Mouse (Mus musculus): Measurements from ENCODE around the gene Sh3pxd2b.

Sh3pxd2b gene

GRCm38 (mm10) chr11:32340476-32341473 is 6.8 kb upstream of the Sh3pxd2b start:
- peak; percentile 77 for DNase-seq (ENCODE audit: low read depth, low spot score)

DNA sequence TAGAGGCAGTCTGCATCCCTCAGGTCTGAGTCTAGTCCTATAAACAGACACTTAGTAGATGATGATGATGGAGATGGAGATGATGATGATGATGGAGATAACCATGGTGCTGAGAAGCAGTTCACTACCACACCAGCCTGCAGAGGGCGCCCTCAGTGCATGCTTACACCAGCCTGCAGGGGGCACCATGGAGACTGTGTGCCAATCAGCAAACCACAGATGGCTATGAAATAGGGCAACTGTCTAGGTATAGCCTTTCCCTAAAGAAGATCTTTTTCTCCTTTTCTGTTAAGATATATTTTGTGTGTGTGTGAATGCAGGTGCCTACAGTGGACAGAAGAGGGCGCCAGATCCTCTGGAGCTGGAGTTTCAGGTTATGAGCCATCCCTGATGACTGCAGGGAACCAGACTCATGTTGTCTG is 4.8 kb upstream of the Sh3pxd2b start:
- DNase-seq (ENCODE audit: low read depth, low spot score) = peak; percentile 63

DNA sequence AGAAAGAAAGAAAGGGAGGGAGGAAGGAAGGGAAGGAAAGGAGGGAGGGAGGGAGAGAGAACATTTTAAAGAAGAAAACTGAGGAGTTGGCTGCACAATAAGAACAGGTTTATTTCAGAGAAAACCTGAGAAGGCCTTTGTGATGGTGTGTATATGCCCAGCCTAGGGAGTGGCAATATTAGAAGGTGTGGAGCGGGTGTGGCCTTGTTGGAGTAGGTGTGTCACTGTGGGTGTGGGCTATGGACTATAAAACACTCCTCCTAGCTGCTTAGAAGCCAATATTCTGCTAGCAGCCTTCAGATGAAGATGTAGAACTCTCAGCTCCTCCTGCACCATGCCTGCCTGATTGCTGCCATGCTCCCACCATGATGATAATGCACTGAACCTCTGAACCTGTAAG is 4.3 kb upstream of the Sh3pxd2b start:
- DNase-seq (ENCODE audit: low read depth, low spot score) = no peak

GRCm38 (mm10) chr11:32345504-32346297 is 1.9 kb upstream of the Sh3pxd2b start:
- DNase-seq (ENCODE audit: low read depth, low spot score) = no peak

DNA sequence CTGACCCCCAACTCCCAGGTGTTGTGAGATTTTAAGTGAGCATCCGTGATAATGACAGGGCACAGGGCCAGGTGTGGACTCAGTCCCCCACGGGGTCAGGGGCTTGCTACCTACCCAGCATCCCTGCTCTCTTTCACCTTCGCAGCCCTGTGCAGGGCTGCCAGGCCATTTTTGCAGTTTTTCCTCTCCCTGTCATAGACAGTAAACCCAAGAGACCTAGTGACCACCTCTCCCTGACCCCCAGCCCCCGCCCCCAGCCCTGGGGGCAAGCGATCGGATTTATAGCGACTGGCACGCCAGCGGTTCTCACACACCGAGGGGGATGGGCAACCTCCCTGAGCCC is 385 bp upstream of the Sh3pxd2b start:
- DNase-seq (ENCODE audit: low read depth, low spot score) = no peak

DNA sequence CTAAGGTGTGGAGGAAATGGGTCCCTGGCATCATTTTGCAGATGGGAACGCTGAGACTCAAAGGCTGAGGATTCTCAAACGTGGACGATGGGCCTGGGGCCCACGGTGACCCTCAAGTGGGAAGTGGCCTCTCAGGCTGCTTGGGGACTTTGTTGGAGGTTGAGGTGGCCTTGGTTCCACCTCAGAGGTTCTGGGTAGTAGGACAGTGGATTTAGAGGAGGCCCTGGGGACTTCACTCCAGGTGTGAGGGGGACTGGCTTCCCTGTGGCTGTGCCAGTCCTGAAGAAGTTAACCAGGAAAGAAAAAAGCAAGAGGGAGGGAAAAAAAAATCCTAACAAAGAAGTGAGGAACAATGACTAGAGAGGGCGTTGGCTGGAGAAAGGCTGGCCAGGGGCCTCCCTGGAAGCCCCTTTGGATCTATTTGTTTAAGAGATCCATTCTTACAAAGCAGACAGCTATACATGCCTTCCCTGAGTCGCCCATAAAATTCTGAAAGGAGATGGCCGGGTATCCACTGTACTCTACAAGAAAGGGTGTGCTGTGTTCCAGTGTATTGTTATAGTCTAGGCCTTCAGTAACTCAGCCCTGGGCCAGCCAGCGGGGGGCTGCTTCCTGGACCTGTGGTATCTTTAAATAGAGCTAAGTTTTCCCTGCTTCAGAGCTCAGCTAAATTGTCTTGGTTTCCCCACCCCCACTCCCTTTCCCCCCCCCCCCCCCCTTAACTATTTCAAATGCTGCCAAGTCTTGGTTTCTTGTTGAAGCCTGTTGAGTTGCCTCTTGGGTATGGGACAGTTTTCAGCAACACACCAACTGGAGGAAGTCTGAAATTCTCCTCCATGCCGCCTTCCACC is 1.0 kb downstream of the Sh3pxd2b start:
- no peak for DNase-seq (ENCODE audit: low read depth, low spot score)

DNA sequence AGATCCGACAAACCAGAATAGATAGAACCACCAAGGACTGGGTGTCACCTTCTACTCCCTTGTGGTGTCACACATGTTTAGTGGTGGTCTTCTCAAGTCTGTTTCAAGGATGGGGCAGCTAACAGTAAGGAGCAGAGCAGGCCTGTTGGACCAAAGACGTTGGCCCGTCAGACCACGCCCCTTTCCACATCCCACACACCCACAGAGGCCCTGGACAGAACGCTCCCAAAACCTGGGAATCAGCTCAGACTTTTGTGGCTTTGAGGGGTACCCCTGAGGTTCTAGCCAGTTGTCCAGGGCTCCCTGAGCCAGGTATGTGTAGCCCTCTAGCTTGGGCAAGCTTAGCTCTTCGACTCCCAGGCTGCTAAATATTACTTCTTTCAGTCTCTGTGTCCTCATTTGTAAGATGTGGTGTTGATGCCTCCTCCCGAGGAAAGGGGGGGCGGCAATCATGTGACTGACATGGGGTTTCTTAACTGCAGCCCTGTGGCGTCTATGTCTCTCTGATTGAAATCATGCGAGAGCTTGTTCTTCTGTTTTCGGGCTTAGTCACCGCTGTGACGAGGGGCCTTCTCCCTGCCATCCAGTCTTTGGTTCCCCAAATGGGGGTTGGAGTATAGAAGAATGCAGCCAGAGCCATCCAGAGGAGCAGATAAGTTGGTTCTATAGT is 1.8 kb downstream of the Sh3pxd2b start:
- DNase-seq (ENCODE audit: low read depth, low spot score) = no peak

GRCm38 (mm10) chr11:32352946-32353345 is 5.3 kb downstream of the Sh3pxd2b start:
- DNase-seq (ENCODE audit: low read depth, low spot score) = no peak

- no peak for DNase-seq (ENCODE audit: low read depth, low spot score)
Observed at GRCm38 (mm10) chr11:32355377-32355776, 7.8 kb downstream of the Sh3pxd2b start.

GRCm38 (mm10) chr11:32357686-32358085 is 10.1 kb downstream of the Sh3pxd2b start:
- DNase-seq (ENCODE audit: low read depth, low spot score) = no peak

DNA sequence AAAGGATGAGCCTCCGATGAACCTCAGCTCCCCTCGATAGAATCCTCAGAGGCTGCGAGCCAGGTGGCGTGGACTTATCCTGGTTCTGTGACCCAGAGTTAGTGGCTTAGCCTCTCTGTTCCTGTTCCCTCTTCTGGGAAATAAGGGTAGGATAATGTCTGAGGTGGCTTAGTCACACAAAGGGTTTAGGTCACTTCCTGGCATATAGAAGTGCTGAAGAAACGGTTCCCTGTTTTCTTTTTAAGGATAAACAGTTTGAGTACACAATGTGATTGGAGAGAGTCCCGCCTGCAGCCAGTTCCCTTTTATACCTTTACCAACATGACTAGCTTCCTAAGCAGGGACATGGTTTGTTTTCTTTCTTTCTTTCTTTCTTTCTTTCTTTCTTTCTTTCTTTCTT is 10.8 kb downstream of the Sh3pxd2b start:
- no peak for DNase-seq (ENCODE audit: low read depth, low spot score)

- DNase-seq (ENCODE audit: low read depth, low spot score) = no peak
Observed at GRCm38 (mm10) chr11:32359566-32359965, 11.9 kb downstream of the Sh3pxd2b start.

DNA sequence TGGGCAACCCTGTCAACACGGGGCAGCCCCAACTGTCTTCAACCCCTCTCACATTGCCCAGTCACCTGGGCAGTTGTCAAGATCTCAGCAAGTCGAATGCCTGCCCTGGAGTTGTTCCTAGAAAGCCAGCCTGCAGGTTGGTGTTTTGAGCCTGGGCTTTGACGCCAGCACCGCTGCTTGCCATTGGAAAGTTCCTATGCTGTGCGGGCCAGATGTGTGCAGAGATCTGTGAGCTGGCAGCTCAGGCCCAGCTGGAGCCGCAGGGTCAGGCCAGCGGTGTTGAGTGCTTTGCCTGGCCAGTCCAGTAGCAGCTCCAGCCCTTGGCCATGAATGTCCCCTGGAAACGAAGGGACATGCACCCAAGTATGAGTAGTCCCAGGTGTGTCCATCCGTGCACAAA is 14.2 kb downstream of the Sh3pxd2b start:
- no peak for DNase-seq (ENCODE audit: low read depth, low spot score)

DNA sequence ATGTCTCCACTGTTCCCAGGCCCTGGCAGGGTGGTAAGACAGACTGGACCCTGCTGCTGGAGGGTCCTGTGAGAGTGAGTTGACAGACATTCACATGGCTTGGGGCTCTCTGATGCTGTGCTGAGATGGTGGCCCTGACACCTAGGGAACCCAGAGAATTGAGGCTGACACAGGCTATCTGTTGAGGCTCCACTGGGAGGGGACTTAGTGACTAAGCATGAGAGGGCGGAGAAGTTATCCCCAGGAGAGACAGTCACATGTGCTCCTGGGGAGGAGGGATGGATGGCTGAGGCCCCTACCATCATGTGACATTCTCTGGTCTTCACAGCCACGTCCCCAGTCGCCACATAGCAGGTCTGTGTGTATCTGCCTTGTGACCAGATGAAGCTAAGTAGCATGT is 15.6 kb downstream of the Sh3pxd2b start:
- no peak for DNase-seq (ENCODE audit: low read depth, low spot score)

GRCm38 (mm10) chr11:32363610-32364220 is 16.1 kb downstream of the Sh3pxd2b start:
- no peak for DNase-seq (ENCODE audit: low read depth, low spot score)

- DNase-seq (ENCODE audit: low read depth, low spot score) = no peak
Observed at GRCm38 (mm10) chr11:32364375-32364774, 16.8 kb downstream of the Sh3pxd2b start.

DNA sequence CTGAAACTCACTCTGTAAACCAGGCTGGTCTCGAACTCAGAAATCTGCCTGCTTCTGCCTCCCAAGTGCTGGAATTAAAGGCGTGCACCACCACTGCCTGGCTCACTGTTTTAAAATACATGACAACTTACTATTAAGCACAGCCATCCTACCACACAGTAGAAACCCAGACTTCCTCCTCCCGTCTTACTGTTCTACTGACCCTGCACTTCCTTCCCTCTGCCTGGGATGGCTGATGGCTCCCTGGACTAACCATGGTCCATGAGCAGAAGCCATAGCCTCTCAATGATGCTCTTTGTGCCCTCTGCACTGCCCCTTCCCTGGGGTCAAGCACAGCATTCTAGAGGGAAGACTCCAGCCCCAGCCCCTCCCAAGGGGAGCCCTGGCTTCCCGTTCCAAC is 17.9 kb downstream of the Sh3pxd2b start:
- DNase-seq (ENCODE audit: low read depth, low spot score) = no peak

GRCm38 (mm10) chr11:32367056-32367455 is 19.4 kb downstream of the Sh3pxd2b start:
- no peak for DNase-seq (ENCODE audit: low read depth, low spot score)

- no peak for DNase-seq (ENCODE audit: low read depth, low spot score)
Observed at GRCm38 (mm10) chr11:32368986-32369385, 21.4 kb downstream of the Sh3pxd2b start.

- DNase-seq (ENCODE audit: low read depth, low spot score) = no peak
Observed at GRCm38 (mm10) chr11:32370881-32371280, 23.3 kb downstream of the Sh3pxd2b start.

Data from mesoderm, embryonic 11.5 days (tissue).